Mouse (Mus musculus) T-helper 2 cell (primary cell): Measurements from ENCODE around the gene Ptpru.

Experiments
- in situ Hi-C: fragments of 300-600 bp; cut with MboI, MseI; formaldehyde crosslinking; loops from one replicate; pipeline ENCODE4 v1.15.1; 2025; ENCODE audit warnings: high pct_unique_total_duplicates

The Ptpru gene

DNA sequence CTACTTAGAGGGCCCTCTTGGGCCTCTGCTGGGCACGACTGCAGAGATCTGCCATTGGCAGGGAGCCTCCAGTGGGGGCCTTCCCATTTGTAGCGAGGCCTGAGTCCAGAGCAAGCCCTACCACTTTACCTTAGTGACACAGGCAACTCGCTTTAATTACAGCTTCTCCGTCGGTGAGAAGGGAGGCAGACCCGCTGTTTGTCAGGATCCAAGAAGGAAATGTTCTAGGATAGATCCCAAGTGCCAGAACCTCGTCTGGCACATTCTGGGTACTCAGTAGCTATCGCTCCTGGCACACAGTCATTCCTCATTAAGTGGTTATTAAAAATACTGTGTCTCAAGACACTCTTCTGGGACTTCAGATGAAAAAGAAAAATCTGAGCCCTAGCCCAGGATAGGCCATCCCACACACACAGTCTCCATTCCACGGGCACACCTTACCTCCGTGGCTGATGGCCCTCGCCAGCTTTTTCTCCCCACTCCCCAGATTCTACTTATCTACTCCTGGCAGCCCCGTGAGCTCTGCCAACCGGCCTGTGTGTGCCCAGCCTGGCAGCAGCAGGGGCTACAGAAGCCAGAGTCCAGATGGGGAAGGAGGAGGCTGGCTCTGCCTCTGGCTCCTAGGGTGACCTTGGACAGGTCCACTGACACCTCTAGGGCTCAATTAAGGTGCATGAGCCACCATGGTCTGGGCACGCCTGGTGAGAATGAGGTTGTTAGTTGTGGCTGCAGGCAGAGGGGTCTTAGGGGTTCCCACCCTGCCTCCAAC, 41.6 kb downstream of the Ptpru start:
- in situ Hi-C loops, result loop anchor here (10.0 kb wide), 1 partner anchor 1162 kb away; no protein-coding TSS in a partner anchor

DNA sequence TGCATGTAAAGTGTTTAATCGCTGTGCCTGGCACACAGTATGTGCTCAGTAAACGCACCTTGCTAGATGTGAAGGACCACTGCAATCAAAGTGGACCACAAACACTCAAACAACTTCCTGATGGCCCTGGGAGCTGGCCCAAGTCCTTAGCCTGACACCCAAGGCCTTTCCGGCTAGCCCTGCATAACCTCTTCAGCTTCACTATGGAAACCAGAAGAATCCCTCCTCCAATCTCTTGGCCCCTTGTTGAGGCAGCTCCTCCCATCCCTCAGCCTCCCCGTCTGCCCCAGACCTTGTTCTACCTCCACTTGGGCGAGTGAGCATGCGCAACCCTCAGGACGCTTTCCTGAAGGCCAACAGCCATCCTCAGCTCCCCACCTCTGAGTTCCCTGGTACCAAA, 51.3 kb downstream of the Ptpru start:
- in situ Hi-C loops, result no loop called here

GRCm38 (mm10) chr4:131784034-131784433, 54.1 kb downstream of the Ptpru start:
- in situ Hi-C loops, result no loop called here

- in situ Hi-C loops, result no loop called here
These were observed 57.1 kb downstream of the Ptpru start for GRCm38 (mm10) chr4:131781023-131781422.

- in situ Hi-C loops, result no loop called here
These were observed 59.3 kb downstream of the Ptpru start for GRCm38 (mm10) chr4:131778616-131779275.

GRCm38 (mm10) chr4:131771384-131771783, 66.7 kb downstream of the Ptpru start:
- in situ Hi-C loops, result no loop called here

GRCm38 (mm10) chr4:131763911-131764310, 74.2 kb downstream of the Ptpru start:
- in situ Hi-C loops, result no loop called here

GRCm38 (mm10) chr4:131763479-131763878, 74.6 kb downstream of the Ptpru start:
- in situ Hi-C loops, result no loop called here

DNA sequence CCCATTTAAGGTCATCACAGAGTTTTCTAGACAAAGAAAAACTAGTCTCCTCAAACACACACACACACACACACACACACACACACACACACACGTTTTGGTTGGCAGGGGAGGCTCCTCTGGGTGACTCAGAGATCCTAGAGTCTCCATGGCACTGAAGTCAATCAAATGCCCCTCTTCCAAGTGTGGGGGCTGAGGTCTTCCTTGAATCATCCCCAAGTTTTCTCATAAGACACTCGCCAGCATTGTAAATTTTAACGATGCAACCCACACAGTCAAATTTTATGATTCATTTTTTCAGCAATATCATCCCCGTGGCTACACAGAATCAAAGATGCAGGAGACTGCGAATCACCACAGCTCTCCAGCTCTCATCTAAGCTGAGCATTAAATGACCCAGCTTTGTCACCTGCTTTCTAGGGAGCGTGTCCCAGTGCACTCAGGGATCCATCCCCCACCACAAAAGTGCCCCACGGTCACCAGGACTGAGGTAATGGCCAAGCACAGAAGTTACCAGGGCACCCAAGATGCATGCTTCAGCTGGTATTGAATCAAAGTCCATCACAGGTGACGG, 75.8 kb downstream of the Ptpru start:
- in situ Hi-C loops, result no loop called here

DNA sequence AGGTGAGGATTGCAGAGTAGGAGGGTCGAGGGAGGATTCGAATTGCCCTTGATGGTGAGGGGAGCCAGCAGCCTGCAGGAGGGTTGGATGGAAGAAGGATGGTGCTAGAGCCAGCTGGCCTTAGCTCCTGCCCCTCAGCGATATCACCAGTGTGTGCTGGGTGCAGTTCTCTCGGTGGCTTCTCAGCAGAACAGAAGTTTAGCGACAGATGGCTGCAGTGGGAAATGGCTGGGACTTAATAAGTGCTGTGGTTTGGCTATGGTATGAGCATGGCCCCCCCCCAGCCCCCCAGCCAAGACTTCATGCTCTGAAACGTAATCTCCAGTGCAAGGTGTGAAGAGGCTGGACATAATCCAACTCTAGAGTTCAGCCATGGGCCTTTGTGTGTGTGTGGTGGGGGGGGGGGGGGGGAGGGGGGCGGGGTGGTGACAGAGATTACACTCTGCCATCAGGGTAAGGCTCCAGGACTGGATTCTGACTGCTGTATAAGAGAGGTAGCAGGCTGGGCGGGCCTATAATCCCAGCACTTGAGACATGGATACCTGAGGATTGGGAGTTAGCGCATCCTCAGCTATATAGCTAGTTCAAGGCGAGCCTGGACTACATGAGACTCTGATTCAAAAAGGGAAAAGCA, 85.8 kb downstream of the Ptpru start:
- in situ Hi-C loops, result no loop called here

GRCm38 (mm10) chr4:131751561-131751960, 86.5 kb downstream of the Ptpru start:
- in situ Hi-C loops, result no loop called here

DNA sequence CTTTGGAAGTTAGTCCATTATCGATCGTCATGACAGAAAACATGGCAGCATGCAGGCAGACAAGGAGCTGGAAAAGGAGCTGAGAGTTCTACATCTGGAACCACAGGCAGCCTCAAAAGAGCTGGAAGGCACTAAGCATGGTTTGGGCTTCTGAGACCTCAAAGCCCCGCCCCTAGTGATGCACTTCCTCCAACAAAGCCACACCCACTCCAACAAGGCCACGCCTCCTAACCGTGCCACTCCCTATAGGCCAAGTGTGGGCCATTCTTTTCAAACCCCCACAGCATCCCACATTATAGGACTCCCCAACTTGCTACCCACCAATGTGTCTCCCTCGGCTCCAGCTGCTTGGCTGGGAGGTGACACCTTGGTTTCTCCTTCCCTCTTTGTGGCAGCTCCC, 88.3 kb downstream of the Ptpru start:
- in situ Hi-C loops, result no loop called here

DNA sequence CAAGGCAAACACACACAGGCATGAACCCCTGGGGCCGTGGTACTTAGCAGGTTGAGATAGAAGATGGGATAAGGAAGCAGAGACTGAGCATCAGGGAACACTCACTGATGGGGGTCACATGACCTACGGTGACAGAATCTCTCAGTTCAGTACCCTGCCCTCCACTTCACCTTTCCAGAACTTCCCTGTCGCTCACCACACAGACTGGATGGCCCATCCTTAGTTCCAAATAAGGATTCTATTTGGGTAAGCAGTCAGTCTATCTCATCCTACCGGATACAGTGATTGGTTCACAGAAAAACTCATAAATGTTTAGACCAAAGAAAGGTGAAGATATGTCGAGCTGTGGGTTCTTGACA, 93.4 kb downstream of the Ptpru start:
- in situ Hi-C loops, result no loop called here

DNA sequence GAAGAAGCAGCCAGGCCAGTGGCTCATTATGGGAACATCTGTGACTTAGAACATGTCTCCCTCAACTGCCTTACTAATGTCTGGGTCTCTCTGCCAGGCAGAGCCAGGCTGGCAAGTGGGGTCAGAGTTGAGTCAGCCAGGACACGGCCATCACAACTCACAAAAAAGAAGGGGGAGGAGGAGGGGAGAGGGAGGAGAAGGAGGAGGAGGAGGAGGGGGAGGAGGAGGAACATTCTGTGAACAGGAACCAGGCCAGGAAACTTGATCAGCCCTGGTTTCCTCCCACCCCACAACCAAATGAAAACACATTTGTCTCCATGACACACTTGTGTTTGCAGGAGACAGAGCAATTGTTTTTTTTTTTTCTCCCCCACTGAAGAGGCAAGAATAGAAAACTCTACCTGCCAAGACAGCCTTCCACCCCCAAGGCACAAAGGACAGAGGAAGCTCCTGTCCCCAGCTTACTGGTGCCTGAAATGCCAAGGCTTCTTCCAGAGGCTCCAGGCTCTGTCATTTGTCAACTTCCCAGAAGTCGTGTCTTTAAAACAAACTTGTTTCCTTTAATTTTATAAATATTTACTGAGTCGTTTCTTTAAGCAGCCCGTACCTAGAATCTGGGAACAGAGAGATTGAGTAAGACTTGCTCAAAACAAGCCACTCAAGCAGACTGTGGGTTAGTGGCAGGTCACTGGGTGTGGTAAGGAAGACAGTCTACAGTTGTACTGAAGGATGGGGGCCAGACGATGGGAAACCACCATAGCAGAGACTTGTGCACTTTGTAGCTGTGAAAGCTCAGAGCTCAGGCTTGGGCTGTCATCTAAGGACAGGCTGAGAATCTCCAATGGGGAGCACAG, 94.0 kb downstream of the Ptpru start:
- in situ Hi-C loops, result no loop called here

- in situ Hi-C loops, result no loop called here
These were observed 95.1 kb downstream of the Ptpru start for GRCm38 (mm10) chr4:131743031-131743430.

- in situ Hi-C loops, result no loop called here
These were observed 97.5 kb downstream of the Ptpru start for GRCm38 (mm10) chr4:131740621-131741020.

GRCm38 (mm10) chr4:131728628-131729027, 109.5 kb downstream of the Ptpru start:
- in situ Hi-C loops, result loop anchor here (5.0 kb wide), 1 partner anchor 104 kb away; no protein-coding TSS in a partner anchor

DNA sequence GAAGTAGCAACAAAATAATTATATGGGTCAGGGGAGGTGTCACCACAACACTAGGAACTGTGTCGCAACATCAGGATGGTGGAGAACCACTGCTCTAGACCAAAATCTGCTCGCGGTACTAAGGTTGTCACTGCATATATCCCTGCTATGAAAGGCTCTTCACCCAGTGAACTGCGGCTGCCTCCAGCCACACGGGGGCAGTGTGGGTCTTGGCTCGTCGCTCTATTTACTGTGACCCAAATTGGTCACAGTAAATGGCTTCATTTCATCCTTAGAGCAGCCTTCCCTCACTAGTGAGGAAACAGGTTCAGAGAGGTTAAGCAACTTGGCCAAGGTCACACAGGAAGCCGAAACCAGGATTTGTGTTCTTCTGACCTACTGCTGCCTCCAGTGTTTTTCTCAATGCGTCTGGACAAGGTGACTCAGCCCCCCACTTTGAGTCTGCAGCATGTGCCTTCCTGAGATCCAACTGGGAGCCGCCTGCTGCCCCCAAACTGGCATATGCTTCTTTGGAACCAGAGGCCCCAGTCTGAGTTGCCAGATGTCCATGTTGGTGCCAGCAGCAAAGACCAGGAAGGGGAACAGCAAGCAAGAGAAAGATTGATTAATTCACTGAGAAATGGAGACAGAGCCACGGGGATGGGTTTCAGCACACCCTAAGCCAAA, 114.5 kb downstream of the Ptpru start:
- in situ Hi-C loops, result no loop called here

- in situ Hi-C loops, result no loop called here
These were observed 115.8 kb downstream of the Ptpru start for GRCm38 (mm10) chr4:131722121-131722841.

DNA sequence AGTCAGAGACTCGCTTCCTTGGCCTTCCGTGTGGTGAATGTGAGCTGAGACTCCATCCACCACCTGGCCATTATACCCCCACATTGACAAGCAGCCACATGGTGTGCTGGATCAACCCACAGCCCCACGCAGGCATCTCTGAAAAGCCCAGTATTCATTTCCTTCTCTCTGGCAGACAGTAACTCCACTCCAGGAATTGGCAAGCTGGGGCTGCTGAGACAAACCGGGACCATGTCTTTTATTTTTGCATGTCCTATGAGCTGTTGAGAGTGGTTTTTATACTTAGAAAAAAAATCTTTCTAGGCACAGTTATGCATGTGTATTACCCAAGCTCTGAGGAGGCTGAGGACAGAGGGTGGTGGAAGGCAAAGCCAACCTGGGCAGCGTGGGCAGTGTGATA, 118.9 kb downstream of the Ptpru start:
- in situ Hi-C loops, result no loop called here
